Mouse (Mus musculus) neural tube, embryonic 11.5 days (tissue): Measurements from ENCODE around the gene Polg2. TPM values are rescaled to one million over a fixed set of nuclear protein-coding genes. Genes with fewer than 3 reads are reported as not detected.
"Not testable (repeated sequence)": the region's sequence is repeated elsewhere in the genome, so short reads cannot be mapped to it uniquely, and the experiment has no call there.

ENCODE experiments used
- ATAC-seq: fragments of 200-750 bp; cut with Nextera tagmentation; 2 replicates; pipeline ENCODE4 v1.8.0; 2017; ENCODE audit warnings: moderate number of reproducible peaks, mild to moderate bottlenecking, moderate TSS enrichment, moderate library complexity; ENCODE audit not compliant: insufficient read depth, low FRiP score, low TSS enrichment
- DNase-seq: peaks from one replicate; pipeline ENCODE4 v3.0.0-alpha.2; 2015; ENCODE audit warnings: low spot score
- H3K27ac ChIP-seq: fragments of 300-500 bp; sonication (generic); 2 replicates; pipeline ENCODE4 v1.5.1; 2014; ENCODE audit warnings: low read depth, mild to moderate bottlenecking, low read length
- H3K27me3 ChIP-seq: fragments of 300-500 bp; sonication (generic); 2 replicates; pipeline ENCODE4 v1.6.1; 2014; ENCODE audit warnings: mild to moderate bottlenecking, low read length, mixed read lengths; ENCODE audit not compliant: control insufficient read depth, insufficient read depth
- H3K36me3 ChIP-seq: fragments of 300-500 bp; sonication (generic); 2 replicates; pipeline ENCODE4 v1.6.1; 2014; ENCODE audit warnings: mild to moderate bottlenecking, low read length, moderate library complexity, mixed read lengths; ENCODE audit not compliant: control insufficient read depth, insufficient read depth
- H3K4me1 ChIP-seq: fragments of 300-500 bp; sonication (generic); 2 replicates; pipeline ENCODE4 v1.6.1; 2014; ENCODE audit warnings: low read length, mixed read lengths; ENCODE audit not compliant: control insufficient read depth, insufficient read depth
- H3K4me2 ChIP-seq: fragments of 300-500 bp; sonication (generic); 2 replicates; pipeline ENCODE4 v1.6.1; 2014; ENCODE audit warnings: low read depth, mild to moderate bottlenecking, moderate library complexity
- H3K4me3 ChIP-seq: fragments of 300-500 bp; sonication (generic); 2 replicates; pipeline ENCODE4 v1.5.1; 2014; ENCODE audit warnings: low read depth, low read length
- H3K9ac ChIP-seq: fragments of 300-500 bp; sonication (generic); 2 replicates; pipeline ENCODE4 v1.6.1; 2014; ENCODE audit warnings: mild to moderate bottlenecking, low read length
- H3K9me3 ChIP-seq: fragments of 300-500 bp; sonication (generic); 2 replicates; pipeline ENCODE4 v1.6.1; 2016; ENCODE audit warnings: low read length; ENCODE audit not compliant: control insufficient read depth
- WGBS: fragments of 180-500 bp; shearing (Covaris S2); extraction: QIAGEN DNeasy Blood & Tissue Kit; methylation state at CpG from one replicate; pipeline ENCODE4 v1.1.7; 2014; 5-methylcytosine and 5-hydroxymethylcytosine counted together
- polyA plus RNA-seq: library from polyadenylated mRNA; unstranded; fragments of >200 nt; fragmentation: Nextera tagmentation; extraction: Ambion mirVana; gene quantifications from 2 replicates; pipeline ENCODE4 v1.2.1, GENCODE M21; 2014

Polg2 gene
- polyA plus RNA-seq, 1 experiment from 2014 or later = 7.6 TPM

DNA sequence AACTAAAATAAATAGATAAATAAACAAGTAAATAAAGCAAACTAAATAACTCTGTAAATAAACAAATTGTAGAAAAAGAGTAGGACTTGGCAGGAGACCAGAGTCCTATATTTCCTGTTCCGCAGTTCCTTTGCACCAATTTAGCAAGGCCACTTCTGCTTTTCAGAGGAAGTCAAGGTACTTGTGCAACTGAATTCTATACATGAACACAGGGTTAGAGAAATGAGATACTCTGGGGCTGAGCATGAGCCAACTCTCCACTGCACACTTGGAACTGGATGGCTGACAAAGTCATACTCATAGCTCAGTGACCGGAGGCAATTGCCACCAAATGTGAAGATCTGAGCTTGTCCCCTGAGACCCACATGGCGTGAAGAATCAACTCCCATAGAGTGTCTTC is 20.3 kb downstream of the Polg2 start:
- no peak for DNase-seq
- Histone ChIP-seq H3K9me3 (no peaks in the 10 kb centered on the region), H3K4me2 (no peak overlapping the region), H3K36me3 (no peaks in the 10 kb centered on the region), H3K27ac (no peak overlapping the region), H3K27me3 (no peaks in the 10 kb centered on the region), H3K9ac (no peak overlapping the region), H3K4me1 (no peaks in the 10 kb centered on the region), H3K4me3 (no peak overlapping the region)
- WGBS = 91% methylated on average over 3 of the region's 3 CpGs
- ATAC-seq = no peak

DNA sequence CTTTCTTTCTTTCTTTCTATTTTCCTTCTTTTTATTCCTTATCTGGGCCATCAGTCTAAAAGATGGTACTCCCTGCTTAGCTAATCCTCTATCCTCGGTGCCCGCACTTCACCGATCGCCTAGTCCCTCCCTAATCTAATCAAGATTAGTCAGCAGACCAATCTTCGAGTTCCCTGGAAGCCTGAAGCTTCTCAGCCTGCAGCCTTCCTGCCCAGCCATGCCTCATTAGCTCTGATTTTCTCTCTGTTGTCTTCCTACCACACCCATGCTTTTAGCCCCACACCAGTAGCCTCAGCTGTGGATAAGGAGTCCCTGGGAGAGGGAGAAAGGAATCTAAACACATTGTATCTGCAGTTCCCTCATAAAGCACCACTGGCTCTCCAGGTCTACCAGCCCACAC is 23.8 kb downstream of the Polg2 start:
- Histone ChIP-seq H3K4me1 (no peaks in the 10 kb centered on the region), H3K27me3 (no peaks in the 10 kb centered on the region), H3K4me3 (no peak overlapping the region), H3K9me3 (no peaks in the 10 kb centered on the region), H3K9ac (no peak overlapping the region), H3K36me3 (no peaks in the 10 kb centered on the region), H3K4me2 (no peak overlapping the region), H3K27ac (no peak overlapping the region)
- no peak for ATAC-seq
- DNase-seq = no peak
- WGBS = 86% methylated on average over 5 of the region's 5 CpGs

DNA sequence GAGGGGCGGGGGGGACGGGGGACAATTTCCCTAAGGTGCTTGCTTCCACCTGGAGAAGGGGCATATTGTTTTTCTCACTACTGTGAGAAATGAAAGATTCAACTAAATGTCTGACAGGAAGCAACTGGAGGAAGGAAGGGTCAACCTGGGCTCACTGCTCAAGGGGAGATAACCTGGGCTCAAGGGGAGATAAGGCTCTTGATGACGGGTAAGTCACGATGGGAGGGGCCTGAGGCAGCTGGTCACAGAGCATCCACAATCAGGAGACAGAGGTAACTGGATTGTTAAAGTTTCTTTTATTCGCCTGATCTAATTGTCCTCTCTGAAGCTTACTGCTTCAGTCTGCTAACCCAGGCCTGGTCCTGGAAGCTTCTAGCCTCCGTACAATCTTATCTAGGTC is 26.0 kb downstream of the Polg2 start:
- Histone ChIP-seq H3K9ac (no peak overlapping the region), H3K4me1 (no peaks in the 10 kb centered on the region), H3K9me3 (no peaks in the 10 kb centered on the region), H3K27me3 (no peaks in the 10 kb centered on the region), H3K4me2 (no peak overlapping the region), H3K36me3 (no peaks in the 10 kb centered on the region), H3K27ac (no peak overlapping the region), H3K4me3 (no peak overlapping the region)
- 84% methylated on average over 6 of the region's 6 CpGs for WGBS
- ATAC-seq (no peak), DNase-seq (no peak)

DNA sequence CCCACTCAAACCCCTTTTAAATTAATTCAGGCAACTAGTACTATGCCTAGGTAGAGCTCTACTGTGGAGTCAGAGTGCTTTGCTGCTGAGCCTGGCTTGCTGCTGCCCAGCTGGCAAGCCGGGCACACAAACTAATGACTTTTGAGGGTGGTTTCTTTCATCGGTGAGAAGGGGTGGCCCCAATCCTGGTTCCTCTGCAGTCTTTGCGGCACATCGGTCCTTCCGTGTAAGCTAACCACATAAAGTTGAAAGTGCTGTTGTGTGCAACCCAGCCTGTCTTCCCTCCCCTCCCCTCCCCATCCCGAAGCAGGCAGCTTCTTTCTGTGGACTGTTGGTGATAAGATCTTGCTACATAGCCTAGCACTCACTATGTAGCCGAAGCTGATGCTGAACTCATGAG is 27.2 kb downstream of the Polg2 start:
- WGBS = 95% methylated on average over 7 of the region's 7 CpGs

DNA sequence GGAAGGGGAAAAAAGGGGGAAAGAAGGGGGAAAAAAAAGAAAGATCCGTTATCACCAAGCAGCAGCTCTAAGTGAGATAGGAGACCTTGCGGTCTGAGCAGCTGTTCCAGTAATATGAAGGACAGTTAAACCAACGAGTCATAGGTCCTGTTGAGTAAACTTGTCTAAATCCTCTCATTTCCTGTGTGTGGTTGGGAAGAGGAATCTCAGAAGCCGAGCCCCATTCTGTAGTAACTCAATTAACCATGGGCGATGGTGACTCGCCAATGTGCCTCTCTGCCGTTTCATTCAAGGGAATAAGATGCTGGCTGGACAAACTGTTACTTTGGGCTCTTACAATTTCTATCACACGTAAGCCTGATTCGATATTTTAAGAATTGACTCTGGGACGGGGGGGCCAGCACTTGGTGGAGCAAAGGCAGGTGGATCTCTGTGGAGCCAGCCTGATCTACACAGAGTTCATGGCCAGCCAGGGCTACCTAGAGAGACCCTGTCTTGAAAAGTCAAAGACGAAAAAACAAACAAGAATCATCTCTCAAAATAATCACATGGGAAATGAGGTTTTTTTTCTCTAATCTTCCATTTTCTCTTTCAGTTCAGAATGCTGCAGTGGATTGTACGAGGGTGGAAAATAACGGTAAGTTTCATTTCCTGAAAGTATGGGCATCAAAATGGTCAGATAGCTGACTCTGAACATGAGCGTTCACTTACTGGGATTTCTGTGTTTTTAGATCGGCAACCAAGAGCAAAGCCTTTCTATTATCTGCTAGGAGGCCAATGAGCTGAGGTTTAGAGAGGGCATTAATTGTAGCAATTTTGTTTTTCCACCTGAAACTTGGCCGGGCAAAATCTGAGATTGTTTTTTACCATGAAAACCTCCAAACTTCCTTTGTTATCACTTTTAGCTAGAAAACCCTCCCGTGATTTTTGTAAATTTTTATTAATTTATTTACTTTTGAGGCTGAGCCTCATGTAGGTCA is 28.0 kb downstream of the Polg2 start, which contains the start of gene Milr1:
Milr1 (plus strand) TSS at position 188 of the 980 bp plus-strand sequence.
- Histone ChIP-seq H3K27ac (no peak within 1 kb of the TSS), H3K27me3 (no peaks in the 10 kb centered on the region), H3K4me1 (no peaks in the 10 kb centered on the region), H3K4me2 (no peak within 1 kb of the TSS), H3K9me3 (no peaks in the 10 kb centered on the region), H3K36me3 (no peaks in the 10 kb centered on the region), H3K9ac (no peak within 1 kb of the TSS), H3K4me3 (no peak within 1 kb of the TSS)
- DNase-seq = no peak
- WGBS = 90% methylated on average over 17 of the region's 17 CpGs
- no peak for ATAC-seq

More for the DNA sequence above, 27.2 kb downstream of the Polg2 start:
- ATAC-seq (no peak), DNase-seq (no peak)
- no peak overlapping the region for H3K4me2 ChIP-seq
- no peaks in the 10 kb centered on the region for H3K9me3 ChIP-seq
- H3K27me3 ChIP-seq = no peaks in the 10 kb centered on the region
- H3K4me3 ChIP-seq = no peak overlapping the region
- H3K9ac ChIP-seq = no peak overlapping the region
- no peak overlapping the region for H3K27ac ChIP-seq
- no peaks in the 10 kb centered on the region for H3K36me3 ChIP-seq
- no peaks in the 10 kb centered on the region for H3K4me1 ChIP-seq

DNA sequence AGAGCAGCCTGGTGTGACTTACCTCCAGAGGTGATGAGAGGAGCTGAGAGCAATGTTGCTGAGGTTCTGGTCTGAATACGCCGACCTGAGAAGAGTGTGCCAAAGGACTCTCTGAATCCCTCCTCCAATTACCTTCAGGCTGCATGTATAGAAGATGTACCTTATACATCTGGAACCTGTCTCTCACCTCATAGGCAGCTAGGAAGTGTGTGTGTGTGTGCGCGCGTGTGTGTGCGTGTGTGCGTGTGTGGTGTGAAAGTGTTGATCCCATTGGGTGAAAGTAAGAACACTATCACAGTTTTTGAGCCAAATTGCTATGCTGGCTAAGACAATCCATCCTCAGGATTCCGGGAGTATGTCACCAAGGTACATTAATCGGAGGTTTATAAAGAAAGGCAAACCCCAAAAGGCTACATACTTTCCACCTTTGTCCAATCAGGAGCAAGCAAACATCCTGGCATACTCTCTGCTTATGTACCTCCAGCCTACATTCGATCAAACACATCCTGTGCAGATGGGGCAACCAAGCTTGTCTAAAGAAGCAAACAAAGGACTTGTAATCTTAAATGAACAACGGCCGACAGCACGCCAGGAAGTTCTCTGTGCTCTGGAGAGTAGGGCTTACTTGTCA is 29.1 kb downstream of the Polg2 start, which contains the start of gene Pecam1:
Pecam1 (minus strand) TSS at position 508 of the 631 bp plus-strand sequence.
- Histone ChIP-seq H3K4me2 (no peak within 1 kb of the TSS), H3K27me3 (no peaks in the 10 kb centered on the region), H3K4me1 (no peaks in the 10 kb centered on the region), H3K4me3 (no peak within 1 kb of the TSS), H3K9me3 (no peaks in the 10 kb centered on the region), H3K27ac (no peak within 1 kb of the TSS), H3K9ac (no peak within 1 kb of the TSS), H3K36me3 (no peaks in the 10 kb centered on the region)
- WGBS = 88% methylated on average over 13 of the region's 13 CpGs
- DNase-seq (no peak), ATAC-seq (no peak)

DNA sequence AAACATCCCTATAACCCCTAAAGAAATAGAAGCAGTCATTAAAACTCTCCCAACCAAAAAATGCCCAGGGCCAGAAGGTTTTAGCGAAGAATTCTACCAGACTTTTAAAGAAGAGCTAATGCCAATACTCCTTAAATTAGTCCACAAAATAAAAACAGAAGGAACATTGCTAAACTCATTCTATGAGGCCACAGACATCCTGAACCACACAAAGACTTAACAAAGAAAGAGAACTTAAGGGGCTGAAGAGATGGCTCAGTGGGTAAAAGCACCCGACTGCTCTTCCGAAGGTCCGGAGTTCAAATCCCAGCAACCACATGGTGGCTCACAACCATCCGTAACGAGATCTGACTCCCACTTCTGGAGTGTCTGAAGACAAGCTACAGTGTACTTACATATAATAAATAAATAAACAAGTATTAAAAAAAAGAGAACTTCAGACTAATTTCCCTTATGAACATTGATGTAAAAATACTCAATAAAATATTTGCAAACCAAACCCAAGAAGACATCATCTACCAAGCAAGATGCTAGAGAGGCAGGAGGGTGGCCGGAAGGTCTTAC is 29.7 kb downstream of the Polg2 start:
- not testable (repeated sequence) for H3K9ac ChIP-seq, H3K4me3 ChIP-seq, H3K27me3 ChIP-seq, ATAC-seq, H3K4me2 ChIP-seq, H3K9me3 ChIP-seq, H3K27ac ChIP-seq, H3K4me1 ChIP-seq, H3K36me3 ChIP-seq, DNase-seq
- 97% methylated on average over 7 of the region's 7 CpGs for WGBS

DNA sequence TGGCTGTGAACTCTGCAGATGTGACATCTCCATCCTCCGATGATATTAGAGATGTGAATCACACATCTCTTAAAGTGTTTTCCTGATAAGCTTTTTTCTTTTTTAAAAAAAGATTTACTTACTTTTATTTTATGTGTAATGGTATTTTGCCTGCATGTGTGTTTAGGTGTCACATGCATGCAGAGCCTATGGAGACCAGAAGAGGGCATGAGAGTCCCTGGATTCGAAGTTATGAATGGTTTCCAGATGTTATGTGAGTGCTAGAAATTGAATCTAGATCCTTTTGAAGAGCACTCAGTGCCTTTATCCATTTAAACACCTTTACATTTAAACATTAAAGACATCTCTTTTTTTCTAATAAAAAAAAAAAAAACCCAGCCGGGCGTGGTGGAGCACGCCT is 34.4 kb downstream of the Polg2 start:
- no peaks in the 10 kb centered on the region for H3K4me1 ChIP-seq
- DNase-seq (no peak), ATAC-seq (no peak)
- H3K9me3 ChIP-seq = no peaks in the 10 kb centered on the region
- H3K36me3 ChIP-seq = no peaks in the 10 kb centered on the region
- H3K27ac ChIP-seq = no peak overlapping the region
- no peak overlapping the region for H3K9ac ChIP-seq
- no peak overlapping the region for H3K4me2 ChIP-seq
- H3K27me3 ChIP-seq = no peaks in the 10 kb centered on the region
- WGBS = 86% methylated on average over 5 of the region's 5 CpGs
- no peak overlapping the region for H3K4me3 ChIP-seq
